Mouse (Mus musculus) liver (tissue): ENCODE measurements around the gene Dst.
A peak's percentile ranks its signal among the peaks of the same experiment; 100 is the strongest.
"Not testable (repeated sequence)": the region's sequence is repeated elsewhere in the genome, so short reads cannot be mapped to it uniquely, and the experiment has no call there.

Source experiments
- DNase-seq: peaks from one replicate; pipeline ENCODE4 v3.0.0-alpha.2; 2020; ENCODE audit warnings: mixed read lengths

Gene Dst

GRCm38 (mm10) chr1:34033478-34033877 is 125.5 kb downstream of the Dst start:
- DNase-seq, result no peak

GRCm38 (mm10) chr1:34033958-34034357 is 125.9 kb downstream of the Dst start:
- DNase-seq, result no peak

GRCm38 (mm10) chr1:34036111-34036510 is 128.1 kb downstream of the Dst start:
- DNase-seq, result no peak

GRCm38 (mm10) chr1:34038571-34038970 is 130.5 kb downstream of the Dst start:
- no peak for DNase-seq

DNA sequence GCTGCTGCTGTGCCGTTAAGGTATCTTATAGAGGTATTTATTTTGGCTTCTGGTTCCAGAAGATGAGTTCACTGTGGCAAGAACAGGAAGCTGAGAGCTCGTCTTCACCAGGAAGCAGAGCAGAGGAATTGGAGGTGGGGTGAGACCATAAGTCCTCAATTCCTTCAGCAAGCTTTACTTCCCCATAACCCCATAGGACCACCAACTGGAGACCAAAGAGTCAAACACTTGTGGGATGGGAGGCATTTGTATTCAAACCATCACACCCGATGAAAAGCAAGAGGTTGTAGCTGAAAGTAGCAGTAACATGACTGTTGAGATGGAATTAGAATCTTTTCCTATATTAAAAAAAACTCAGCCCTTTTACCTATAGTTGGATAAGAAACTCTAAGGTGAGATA is 132.0 kb downstream of the Dst start:
- no peak for DNase-seq

- no peak for DNase-seq
These were observed 133.1 kb downstream of the Dst start for GRCm38 (mm10) chr1:34040901-34041721.

- DNase-seq, result no peak
These were observed 134.3 kb downstream of the Dst start for GRCm38 (mm10) chr1:34042299-34042698.

GRCm38 (mm10) chr1:34043327-34043726 is 135.3 kb downstream of the Dst start:
- DNase-seq, result no peak

- no peak for DNase-seq
These were observed 136.0 kb downstream of the Dst start for GRCm38 (mm10) chr1:34043836-34044550.

- DNase-seq, result no peak
These were observed 136.7 kb downstream of the Dst start for GRCm38 (mm10) chr1:34044675-34045074.

DNA sequence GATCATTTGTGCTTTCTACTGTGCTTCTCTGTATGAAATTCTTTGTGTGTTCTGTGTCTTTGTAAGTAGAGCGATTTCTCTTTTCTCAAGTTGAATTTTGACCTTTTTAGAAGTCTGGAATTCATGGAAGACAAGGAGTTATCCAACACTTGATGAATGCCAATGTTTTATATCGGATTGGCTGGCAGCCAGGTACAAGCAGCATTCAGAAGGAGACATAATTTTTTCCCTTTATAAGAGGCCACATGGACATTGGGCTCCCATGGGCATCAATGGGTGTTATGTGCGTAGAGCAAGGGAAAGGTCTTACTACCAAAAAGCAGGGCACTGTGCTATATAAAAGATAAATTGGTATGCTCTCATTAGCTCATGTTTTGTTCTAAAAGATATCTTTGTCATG is 139.3 kb downstream of the Dst start:
- DNase-seq, result no peak

- no peak for DNase-seq
These were observed 143.2 kb downstream of the Dst start for GRCm38 (mm10) chr1:34051251-34051650.

DNA sequence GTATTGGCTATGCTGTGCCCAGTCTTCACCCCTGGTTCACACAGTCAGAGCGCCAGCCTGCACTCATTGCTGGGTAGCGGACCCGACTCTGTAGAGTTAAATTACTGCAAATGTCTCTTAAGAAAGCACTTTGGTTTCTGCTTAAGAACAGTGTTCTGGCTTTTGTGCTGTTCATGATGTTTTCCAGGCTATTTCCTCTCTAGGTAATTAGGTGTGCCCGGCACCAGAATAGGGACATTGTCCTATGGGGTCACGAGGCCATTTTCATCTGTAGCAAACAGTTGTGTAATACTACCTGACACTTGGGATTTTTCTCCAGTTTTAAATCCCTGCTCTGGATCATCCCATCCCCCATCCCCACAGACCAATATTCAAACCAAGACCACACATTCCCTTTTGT is 144.4 kb downstream of the Dst start:
- no peak for DNase-seq

DNA sequence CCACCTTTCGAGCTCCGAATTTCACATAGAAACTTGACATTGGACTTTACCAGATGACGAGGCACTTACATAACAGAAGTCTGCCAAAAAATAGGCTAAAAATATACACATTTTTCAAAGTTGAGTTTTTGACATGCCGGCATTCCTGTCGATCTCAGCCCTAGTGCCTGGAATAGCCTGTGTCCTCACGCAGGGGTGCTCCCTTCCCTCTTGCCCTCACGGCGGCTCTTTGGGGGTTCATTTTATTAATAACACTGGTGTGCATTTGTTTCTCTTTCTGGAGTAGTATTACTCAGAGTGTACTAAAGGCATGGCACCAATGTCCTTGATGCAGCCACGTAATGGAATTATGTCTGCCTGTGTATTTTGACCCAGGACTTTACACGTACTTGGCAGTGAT is 146.9 kb downstream of the Dst start:
- no peak for DNase-seq

DNA sequence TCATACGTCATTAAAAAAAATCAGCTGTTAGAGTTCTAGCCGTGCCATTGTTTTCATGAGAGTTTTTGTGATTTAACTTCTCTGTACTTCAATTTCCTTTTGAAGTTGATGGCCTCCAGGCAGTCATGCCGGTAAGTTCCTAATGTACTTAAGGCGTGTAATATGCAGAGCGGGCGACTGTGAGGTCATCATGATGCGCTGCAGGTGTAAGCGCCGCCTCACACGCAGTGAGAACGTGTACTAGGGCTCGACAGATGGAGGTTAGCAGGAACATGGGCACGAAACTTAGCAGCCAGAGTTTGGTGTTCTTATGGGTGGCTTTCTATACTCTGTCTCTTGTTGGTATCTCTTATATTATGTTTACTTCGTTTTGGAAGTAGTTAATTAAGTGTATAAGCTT is 148.6 kb downstream of the Dst start:
- no peak for DNase-seq

DNA sequence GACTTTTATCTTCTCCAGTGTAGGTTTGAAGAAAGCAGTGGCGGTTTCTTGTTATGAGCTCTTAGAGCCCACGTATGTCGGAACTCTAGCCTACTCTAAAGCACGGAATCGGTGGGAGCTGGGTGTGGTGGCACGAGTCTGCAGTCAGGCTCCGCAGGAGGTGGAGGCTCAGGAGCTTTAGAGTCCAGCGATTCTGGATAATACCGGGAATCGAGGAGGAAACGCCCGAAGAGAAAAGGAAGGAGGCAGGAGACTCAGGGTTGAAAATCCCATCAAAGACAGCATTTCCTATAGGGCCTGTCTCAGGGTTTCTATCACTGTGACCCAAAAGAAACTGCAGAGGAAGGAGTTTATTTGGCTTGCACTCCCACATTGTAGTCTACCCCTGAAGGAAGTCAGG is 151.2 kb downstream of the Dst start:
- no peak for DNase-seq

DNA sequence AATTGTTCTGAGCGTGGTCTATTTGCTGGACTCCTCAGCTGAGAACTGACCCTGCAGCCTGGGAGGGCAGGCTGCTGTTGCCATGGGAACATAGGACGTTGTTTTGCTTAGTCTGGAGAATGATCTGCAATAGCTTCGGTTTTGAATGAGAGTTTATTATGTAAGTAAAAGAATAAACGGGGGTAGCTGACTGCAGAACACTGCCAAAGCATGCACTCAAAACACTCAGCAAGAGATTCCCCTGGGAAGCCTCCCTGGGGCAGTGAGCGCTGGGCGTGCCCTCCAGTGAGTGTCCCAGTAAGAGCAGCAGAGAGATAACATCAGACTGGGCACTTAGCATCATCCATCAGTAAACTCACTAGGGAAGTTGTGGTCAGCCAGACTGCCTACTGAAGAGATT is 152.4 kb downstream of the Dst start:
- no peak for DNase-seq

DNA sequence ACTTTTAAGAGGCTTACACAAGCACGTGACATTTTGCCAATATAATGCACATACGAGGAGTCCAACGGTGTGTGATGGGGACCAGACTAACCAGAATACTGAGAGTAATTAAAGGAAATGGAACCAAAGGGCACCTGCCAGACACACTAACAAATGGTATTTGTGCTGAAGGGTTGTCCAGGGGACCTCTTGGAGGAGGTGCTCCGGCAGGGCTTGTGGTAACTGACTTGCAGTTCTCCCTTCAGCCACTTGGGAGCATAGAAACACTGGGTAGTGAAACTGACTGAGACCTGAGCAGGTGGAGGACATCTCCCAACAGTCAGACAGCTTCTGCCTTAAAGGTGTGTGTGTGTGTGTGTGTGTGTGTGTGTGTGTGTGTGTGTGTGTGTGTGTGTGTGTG is 153.1 kb downstream of the Dst start:
- peak; percentile 42 for DNase-seq

DNA sequence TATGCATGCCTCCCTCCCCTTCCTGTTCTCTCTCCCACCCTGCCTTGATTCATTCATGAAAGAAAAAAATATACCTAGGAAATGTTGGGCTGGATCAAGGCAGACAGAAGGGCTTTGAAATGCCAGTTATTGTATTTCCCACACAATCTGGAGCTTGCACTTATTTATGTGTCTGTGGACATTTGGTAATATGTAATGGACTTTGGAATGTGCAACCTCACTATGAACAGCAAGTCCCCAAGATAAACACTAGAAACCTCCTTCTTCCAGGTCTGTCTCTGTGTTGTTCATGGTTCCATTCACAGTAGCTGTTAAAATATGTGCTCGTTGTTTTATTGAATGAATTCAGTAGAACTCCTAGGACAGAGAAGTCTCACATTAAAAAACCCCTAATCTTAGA is 153.8 kb downstream of the Dst start:
- DNase-seq, result no peak

DNA sequence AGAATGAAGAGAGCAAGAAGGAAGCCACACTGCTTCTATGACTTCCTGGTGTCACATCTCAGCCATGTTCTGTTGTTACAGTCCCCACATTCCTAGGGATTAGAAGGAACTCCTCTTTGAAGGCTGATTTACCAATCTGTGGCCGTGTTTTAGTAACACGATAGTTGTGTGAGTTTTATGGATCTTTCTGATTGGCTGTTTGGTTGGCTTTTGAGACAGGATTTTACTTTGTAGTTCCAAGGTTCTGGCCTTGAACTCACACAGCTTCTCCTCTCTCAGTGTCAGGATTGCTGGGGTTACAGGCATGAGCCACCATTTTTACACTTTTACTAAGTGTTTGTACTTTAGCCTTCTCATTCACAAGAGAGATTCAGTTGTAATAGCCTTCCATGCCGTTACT is 155.9 kb downstream of the Dst start:
- DNase-seq, result no peak

GRCm38 (mm10) chr1:34065551-34066048 is 157.6 kb downstream of the Dst start:
- no peak for DNase-seq

DNA sequence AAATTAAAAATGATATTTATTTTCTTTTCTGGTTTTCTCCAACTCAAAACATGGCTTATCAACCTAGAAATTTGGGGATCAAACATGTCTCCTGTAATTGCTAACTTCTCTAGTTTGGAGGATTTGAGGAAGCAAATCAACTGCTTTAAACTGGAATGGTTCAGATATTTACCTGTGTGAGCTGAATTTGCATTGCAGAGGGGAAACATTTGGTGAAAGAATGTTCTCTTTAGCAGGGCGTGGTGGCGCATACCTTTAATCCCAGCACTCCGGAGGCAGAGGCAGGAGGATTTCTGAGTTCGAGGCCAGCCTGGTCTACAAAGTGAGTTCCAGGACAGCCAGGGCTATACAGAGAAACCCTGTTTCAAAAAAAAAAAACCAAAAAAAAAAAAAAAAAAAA is 158.4 kb downstream of the Dst start:
- DNase-seq, result not testable (repeated sequence)

DNA sequence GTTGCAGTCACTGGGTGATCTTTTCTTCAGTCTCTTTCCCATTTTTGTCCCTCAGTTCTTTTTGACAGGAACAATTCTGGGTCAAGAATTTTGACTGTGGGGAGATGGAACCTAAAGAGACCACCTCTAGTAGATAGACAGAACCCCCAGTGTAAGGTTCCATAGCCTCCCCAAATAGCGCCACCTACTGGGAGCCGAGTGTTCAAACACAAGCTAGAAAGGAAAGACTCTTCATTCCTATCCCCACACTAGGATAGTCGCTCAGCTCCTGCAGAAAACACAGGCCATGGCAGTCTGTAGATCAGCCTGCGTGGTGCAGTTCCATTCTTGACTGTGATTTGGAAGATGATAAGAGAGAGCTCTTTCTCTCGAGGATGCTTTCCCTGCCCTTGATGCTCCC is 160.3 kb downstream of the Dst start:
- peak; percentile 21 for DNase-seq
